Mouse (Mus musculus): ENCODE results near the gene Mum1. TPM values are rescaled to one million over a fixed set of nuclear protein-coding genes. Genes with fewer than 3 reads are reported as not detected.
"Not testable (repeated sequence)": the region's sequence is repeated elsewhere in the genome, so short reads cannot be mapped to it uniquely, and the experiment has no call there.

The Mum1 gene
- total RNA-seq, 2 experiments from 2014 or later, result 39.5 to 48.9 TPM

DNA sequence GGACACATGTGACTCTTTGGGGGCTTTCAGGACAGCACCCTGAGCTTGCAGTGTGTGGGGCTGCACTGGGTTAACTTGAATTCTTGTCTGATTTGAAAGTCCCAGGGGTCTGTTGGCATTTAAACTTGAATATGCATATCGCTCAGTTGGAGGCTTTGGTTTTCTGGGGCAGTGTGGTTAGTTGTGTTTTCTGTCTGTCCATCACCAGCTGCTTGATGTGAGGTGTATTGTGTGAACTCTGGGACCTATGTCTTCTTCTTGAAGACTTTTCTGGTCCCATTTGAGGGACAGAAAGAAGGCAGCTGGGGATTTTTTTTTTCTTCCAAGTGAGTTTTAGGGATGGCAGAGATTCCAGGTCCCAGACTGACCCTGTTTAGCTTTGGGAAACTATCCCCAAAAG is 19.0 kb upstream of the Mum1 start:
- DNase-seq (ENCODE audit: extremely low spot score in 1 of 2, low spot score in 1 of 2), result no peak

DNA sequence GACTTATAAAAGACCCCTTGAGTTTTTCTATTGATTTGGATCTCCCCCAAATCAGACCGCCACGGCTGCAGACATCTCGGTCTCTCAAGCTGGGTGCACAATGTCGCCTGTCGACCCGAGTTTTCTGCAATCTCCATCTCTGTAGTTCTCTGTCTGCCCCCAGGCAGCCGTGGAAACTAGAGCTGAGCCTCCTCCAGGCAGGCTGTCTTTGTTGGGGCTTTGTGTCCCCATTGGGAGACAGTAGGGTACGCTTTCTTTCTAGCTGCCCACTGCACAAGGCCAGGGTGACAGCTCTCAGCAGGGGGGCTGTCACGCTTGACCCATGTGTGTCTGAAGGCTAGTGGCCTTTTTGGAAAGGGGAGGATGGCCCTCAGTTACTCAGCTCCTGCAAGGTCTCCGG is 18.6 kb upstream of the Mum1 start:
- no peak for DNase-seq (ENCODE audit: extremely low spot score in 1 of 2, low spot score in 1 of 2)

DNA sequence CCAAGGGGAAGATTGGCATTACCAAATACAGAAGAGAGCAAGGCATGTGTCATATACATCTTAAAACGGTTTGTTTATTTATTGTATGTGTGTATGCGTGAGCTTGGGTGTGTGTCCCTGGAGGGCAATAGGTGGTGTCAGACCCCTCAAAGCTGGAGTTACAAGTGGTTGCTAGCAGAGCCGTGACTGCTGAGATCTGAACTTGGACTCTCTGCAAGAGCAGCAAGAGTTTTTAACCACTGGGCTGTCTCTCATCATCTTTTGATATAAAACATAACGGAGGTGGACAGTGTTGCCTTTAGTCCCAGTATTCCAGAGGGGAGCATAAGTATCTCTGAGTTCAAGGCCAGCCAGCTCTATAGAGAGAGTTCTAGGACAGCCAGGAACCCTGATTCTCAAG is 18.0 kb upstream of the Mum1 start:
- no peak for DNase-seq (ENCODE audit: extremely low spot score in 1 of 2, low spot score in 1 of 2)

- DNase-seq (ENCODE audit: extremely low spot score in 1 of 2, low spot score in 1 of 2), result peak in 1 of 2 experiments; percentile 41
Observed at GRCm38 (mm10) chr10:80208841-80209371, 17.3 kb upstream of the Mum1 start.

- DNase-seq (ENCODE audit: extremely low spot score in 1 of 2, low spot score in 1 of 2), result not testable (repeated sequence)
Observed at GRCm38 (mm10) chr10:80211547-80212103, 14.6 kb upstream of the Mum1 start.

DNA sequence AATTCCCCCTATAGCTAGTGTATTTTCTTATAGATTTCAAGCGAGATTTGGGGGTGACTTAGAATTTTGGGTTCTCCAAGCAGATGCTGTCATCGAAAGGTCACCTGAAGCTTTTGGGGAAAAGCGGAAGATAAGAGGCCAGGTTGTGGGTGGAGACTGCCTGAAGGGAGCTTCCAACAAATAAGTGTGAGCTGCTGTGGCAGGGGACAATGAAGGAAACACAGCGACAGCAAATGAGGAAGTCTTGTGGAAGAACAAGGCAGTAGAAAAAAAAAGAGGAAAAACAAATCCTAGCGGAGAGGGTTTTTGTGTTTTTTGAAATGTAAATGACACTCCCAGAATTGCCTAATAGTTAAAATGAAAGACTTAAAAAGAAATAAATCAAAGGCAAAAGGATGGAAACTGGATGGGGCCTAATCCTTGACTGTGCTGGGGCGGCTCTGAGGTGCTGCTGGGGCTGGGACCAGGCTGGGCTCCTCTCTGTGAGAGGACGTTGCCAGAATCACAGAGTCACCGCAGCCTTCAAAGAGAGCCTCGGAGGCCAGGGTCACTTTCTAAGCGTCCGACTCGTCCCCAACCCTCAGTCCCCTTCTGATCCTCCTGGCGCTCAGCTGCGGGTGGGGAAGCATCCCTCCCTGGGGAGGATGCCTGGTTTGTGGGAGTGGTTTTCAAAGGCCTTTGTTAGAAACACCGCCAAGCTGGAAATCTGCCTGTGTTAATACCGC is 11.0 kb upstream of the Mum1 start:
- no peak for DNase-seq (ENCODE audit: extremely low spot score in 1 of 2, low spot score in 1 of 2)

GRCm38 (mm10) chr10:80220676-80221075 is 5.6 kb upstream of the Mum1 start:
- DNase-seq (ENCODE audit: extremely low spot score in 1 of 2, low spot score in 1 of 2), result no peak

DNA sequence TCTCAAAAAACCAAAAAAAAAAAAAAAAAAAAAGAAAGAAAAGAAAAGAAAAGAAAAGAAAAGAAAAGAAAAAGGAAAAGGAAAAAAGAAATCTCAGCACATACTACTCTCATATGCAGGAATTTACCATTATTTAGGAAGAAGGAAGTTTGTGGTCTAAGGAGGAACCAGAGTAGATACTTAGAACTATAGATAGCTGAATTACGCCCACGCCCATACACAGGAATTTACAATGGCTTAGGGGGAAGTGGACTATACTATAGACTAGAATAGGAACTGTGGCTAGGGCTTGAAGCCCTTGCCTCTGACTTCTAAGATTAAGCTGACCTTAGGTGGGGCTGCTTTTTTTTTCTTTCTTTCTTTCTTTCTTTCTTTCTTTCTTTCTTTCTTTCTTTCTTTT is 3.1 kb upstream of the Mum1 start:
- not testable (repeated sequence) for DNase-seq (ENCODE audit: extremely low spot score in 1 of 2, low spot score in 1 of 2)

- DNase-seq (ENCODE audit: extremely low spot score in 1 of 2, low spot score in 1 of 2), result no peak
Observed at GRCm38 (mm10) chr10:80226071-80226415, 191 bp upstream of the Mum1 start.

DNA sequence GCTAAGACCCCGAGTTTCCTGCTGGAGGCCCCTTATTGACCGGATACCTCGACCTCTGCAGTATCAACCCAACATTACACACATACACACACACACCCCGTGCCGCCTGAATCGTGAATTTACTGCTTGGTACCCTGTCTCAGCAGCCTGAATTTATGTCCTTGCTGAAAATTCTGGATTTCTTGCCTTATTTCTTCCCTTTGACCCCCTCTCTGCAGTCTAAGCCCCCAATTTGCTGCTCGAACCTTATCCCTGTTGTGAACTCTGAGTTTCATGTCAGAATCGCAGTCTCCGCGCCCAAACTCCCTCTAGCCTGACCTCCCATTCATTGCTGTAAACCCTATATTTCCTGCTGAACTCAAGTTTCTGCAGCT is 919 bp downstream of the Mum1 start:
- DNase-seq (ENCODE audit: extremely low spot score in 1 of 2, low spot score in 1 of 2), result no peak

- DNase-seq (ENCODE audit: extremely low spot score in 1 of 2, low spot score in 1 of 2), result no peak
Observed at GRCm38 (mm10) chr10:80227877-80228775, 1.9 kb downstream of the Mum1 start.

GRCm38 (mm10) chr10:80236145-80236825 is 10.1 kb downstream of the Mum1 start:
- DNase-seq (ENCODE audit: extremely low spot score in 1 of 2, low spot score in 1 of 2), result no peak

DNA sequence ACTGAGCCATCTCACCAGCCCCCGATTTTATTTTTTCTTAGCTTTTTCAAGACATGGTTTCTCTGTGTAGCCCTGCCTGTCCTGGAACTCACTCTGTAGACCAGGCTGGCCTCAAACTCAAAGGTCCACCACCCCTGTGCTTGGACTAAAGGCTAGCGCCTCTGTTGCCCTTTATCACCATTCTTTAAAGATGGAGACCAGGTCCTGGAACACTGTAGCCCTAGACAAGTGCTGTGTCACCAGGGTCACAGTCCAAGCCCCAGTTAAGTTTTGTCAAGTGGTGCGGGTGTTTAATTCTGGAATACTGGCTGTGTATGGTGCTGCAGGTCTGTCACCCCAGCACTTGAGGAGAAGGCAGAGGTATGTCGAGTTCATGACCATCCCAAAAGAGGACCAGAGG is 10.8 kb downstream of the Mum1 start:
- no peak for DNase-seq (ENCODE audit: extremely low spot score in 1 of 2, low spot score in 1 of 2)

DNA sequence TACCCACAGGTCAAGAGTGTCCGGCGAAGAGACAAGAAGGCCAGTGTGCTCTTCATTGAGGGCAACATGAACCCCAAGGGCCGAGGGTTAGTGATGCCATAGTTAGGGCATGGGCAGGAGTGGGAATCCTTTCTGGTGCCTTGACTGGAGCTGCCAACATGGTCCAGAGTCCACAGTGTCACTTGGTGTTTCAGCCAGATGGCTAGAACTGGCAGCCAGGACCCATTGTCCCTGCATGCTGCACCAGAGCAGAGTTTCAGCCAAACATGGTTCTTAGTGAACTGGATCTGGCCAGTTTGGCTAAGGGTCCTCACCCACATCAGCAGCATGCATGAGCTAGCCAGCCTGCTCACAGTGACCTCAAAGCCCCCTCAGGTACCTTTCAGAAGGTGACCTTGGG is 12.1 kb downstream of the Mum1 start:
- DNase-seq (ENCODE audit: extremely low spot score in 1 of 2, low spot score in 1 of 2), result no peak

DNA sequence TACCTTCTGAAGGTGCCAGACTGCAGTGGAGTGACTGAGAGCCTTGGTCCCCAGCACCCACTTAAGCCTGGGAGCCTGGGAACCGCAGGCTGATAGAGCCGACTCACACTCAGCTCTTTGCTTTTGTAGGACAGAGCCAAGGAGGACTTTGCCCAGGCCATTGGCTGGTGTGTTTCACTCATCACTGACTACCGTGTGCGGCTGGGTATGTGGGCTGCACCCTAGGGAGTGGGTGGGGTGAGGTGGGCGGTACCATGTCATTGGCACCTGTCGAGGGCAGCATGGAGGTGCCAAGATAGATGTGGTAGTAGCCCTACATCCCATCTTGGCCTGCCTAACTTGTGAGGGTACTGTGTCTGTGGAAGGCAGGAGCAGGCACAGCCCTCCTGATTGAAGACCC is 13.6 kb downstream of the Mum1 start:
- no peak for DNase-seq (ENCODE audit: extremely low spot score in 1 of 2, low spot score in 1 of 2)

GRCm38 (mm10) chr10:80242088-80242487 is 15.9 kb downstream of the Mum1 start:
- DNase-seq (ENCODE audit: extremely low spot score in 1 of 2, low spot score in 1 of 2), result no peak

GRCm38 (mm10) chr10:80242607-80243006 is 16.4 kb downstream of the Mum1 start:
- DNase-seq (ENCODE audit: extremely low spot score in 1 of 2, low spot score in 1 of 2), result no peak

GRCm38 (mm10) chr10:80244791-80245399 is 18.7 kb downstream of the Mum1 start:
- peak in 1 of 2 experiments; percentile 39 for DNase-seq (ENCODE audit: extremely low spot score in 1 of 2, low spot score in 1 of 2)

DNA sequence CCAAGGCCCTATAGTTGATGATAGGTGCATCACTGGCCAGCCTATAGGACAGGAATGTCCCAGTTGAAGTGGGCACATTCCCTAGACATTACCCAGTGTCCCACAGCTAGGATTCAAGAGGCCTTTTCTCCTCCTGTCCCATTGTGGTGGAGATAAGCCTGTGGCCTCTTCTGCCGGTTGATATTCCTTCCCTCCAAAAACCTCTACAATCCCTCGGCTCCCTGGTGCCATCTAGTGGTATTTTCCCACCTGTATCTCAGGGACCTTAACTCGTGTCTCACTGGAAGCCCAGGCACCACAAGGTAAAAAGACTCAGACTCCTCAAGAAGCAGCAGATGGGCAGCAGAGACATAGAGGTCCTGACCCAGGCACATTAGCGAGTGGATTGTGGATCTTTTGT is 19.4 kb downstream of the Mum1 start:
- DNase-seq (ENCODE audit: extremely low spot score in 1 of 2, low spot score in 1 of 2), result peak in 1 of 2 experiments; percentile 88

GRCm38 (mm10) chr10:80247849-80248248 is 21.6 kb downstream of the Mum1 start:
- no peak for DNase-seq (ENCODE audit: extremely low spot score in 1 of 2, low spot score in 1 of 2)

Measured in layer of hippocampus, postnatal 25 days (tissue).